Mouse (Mus musculus): Measurements from ENCODE around the gene Il11ra1. TPM values are rescaled to one million over a fixed set of nuclear protein-coding genes. Genes with fewer than 3 reads are reported as not detected.

Gene Il11ra1
- total RNA-seq, 2 experiments from 2014 or later, result 83.8 to 95.0 TPM

GRCm38 (mm10) chr4:41707011-41707535 lies 7.3 kb downstream of the Il11ra1 start:
- peak; percentile 52 to 54 for DNase-seq (ENCODE audit: low spot score in 2 of 2)

DNA sequence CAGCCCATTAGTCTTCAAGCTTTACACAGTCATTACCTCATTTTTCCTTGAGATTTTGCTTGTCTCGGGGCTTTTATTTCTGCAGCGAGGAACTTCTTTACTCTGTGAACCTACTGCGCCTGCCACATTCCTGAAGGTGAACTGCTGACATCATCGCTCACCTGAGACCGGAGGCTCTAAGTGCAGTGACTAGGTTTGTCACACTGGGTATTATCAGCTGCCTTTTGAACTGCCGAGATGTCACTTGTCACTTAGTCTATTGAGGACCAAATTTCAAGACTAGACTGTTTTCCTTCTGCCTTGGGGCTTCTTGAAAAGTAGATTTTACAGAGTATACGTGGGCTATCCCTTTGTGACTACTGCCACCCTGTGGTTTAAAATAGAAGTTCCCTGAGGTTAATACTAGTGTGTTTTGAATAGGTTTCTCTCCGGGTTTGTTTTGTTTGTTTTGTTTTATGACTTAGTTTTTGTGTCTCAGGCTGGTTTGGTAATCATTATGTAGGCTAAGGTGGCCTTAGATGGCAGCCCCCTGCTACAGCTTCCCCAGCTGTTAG lies 8.5 kb downstream of the Il11ra1 start:
- no peak for DNase-seq (ENCODE audit: low spot score in 2 of 2)

- no peak for DNase-seq (ENCODE audit: low spot score in 2 of 2)
Measured at GRCm38 (mm10) chr4:41710229-41710628, 10.4 kb downstream of the Il11ra1 start.

GRCm38 (mm10) chr4:41711705-41712375 lies 12.1 kb downstream of the Il11ra1 start:
- DNase-seq (ENCODE audit: low spot score in 2 of 2), result no peak

DNA sequence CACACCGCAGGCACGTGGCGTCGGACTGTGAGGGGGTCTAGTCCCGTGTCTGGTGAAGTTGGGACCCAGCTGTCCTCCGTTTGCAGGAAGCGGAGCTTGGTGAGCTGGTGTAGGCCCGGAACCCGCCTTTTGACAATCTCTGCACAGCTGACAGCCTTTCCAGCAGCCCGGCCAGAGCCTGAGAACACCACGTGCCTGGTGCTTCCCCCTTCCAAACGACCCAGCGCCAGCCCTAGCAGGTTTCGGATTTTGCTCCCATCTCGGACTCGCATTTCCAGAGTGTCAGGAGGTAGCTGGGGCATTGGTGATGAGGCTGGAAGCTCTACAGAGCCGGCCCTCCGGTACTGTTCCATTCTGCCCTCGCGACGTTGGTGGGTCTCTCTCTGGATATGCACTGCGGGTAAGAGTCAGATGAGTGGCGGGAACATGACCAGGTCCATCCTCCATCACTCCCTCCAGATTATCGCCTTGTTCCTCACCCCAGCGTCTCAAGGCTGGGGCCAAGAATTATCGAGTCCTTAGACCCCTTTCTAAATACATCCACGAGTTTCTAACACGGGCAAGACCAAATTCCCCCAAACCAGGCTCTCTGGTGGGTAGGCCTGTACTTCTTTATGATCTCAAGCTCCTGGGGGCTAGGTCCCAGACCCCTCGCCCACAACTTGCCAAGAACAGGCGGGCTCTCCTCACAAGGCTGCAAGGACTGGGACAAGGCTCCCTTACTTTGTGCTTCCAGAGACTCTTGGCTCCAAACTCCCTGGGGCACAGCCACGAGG lies 12.8 kb downstream of the Il11ra1 start:
- DNase-seq (ENCODE audit: low spot score in 2 of 2), result no peak

DNA sequence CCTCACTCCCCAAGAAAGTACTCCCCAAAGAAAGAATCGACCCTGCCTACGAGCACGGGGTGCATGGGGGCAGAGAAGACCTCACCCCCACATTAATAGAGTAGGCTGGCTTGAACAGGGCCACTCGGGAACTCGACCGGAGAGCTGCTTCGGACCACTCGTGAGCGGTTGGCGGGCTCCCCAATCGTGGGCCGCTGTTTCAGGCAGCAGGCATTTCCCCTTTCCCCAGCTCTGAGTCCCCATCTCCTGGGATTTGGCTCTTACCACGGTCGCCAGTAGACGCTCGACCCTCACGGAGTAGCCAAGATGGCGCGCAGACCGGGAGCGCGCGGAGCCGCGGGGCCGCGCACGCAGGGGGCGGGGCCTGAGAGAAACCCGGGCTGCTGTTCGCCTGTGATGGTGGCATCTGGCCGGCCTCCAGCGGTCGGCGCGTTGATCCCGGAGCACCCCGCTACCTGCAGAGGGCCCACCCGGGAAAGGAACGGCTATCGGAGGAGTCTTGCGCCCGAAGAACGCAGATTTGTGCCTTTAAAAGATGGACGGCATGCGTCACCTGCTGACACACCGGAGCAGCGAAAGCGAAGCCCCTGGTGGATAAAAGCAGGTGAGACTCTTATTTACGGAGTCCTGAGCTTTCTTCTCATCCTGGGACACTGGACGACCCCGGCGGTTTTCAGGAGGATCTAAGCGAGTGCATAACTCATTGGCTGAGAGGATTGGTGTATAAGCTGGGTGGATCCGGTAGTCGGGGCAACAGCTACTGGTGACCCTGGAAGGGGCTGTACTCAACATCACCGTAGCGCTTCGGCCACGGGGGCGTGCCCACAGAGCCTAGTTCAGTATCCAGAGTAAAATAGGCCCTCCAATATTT lies 13.6 kb downstream of the Il11ra1 start, which contains the start of gene Rpp25l:
Rpp25l (minus strand) TSS at position 338 of the 871 bp plus-strand sequence.
- peak; percentile 84 to 85 for DNase-seq (ENCODE audit: low spot score in 2 of 2)

GRCm38 (mm10) chr4:41714276-41714675 lies 14.5 kb downstream of the Il11ra1 start:
- peak in 1 of 2 experiments; percentile 52 for DNase-seq (ENCODE audit: low spot score in 2 of 2)

- DNase-seq (ENCODE audit: low spot score in 2 of 2), result no peak
Measured at GRCm38 (mm10) chr4:41715082-41715481, 15.3 kb downstream of the Il11ra1 start.

DNA sequence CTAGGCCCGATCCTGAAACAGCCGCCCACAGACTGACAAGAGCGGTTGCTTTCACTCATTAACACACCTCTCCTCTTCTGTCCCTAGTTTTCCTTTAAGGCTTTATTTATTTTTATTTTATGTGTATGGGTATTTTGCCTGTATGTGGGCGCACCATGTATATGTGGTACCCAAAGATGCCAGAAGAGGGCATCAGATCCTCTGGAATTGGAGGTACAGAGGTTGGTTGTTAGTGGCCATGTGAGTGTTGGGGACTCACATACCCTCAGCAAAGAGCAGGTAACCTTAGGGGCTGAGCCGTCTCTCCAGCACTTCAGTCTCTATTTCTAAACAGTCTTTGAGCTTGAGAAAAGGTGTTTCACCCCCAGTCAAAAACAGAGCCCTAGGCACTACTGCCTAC lies 15.8 kb downstream of the Il11ra1 start:
- no peak for DNase-seq (ENCODE audit: low spot score in 2 of 2)

DNA sequence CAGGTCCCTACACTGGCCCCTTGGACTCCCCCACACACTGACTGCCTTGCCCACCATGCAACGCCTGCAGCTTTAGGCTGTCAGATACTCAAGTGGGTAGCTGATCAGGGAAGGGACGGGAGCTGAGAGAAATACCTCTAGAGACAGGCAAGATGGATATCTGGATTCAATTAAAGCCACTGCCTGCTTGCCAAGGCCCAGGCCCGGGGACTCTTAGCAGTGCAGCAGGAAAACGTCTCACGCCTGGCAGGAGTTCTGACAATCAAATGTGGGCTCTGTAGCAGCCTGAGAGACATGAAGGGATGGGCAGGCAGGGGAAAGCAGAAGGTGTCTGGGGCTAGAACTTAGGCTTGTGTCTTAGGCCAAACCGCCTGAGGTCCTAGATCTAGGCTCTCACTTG lies 17.0 kb downstream of the Il11ra1 start:
- no peak for DNase-seq (ENCODE audit: low spot score in 2 of 2)

DNA sequence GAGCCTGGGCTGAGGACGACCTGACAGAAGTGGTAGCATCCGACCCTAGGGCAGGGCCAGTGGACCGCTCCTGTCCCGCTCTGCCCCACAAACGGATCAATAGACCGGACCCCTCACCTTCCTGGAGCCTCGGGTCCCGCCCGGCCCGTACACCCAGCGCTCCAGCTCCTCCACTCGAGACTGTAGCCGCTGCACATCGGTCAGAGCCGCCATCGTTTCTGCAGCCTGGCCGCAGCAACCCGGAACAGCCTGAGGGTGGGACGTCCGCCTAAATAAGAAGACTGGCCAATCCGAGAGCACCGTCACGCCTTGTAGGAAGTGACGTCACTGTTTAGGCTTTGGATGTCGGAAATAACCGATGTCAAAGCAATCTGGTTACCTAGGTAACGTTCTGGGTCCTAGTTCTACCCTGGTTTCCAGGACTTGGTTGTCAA lies 23.1 kb downstream of the Il11ra1 start, which contains the start of gene Dctn3:
Dctn3 (minus strand) TSS at position 253 of the 434 bp plus-strand sequence.
- peak; percentile 73 to 77 for DNase-seq (ENCODE audit: low spot score in 2 of 2)

DNA sequence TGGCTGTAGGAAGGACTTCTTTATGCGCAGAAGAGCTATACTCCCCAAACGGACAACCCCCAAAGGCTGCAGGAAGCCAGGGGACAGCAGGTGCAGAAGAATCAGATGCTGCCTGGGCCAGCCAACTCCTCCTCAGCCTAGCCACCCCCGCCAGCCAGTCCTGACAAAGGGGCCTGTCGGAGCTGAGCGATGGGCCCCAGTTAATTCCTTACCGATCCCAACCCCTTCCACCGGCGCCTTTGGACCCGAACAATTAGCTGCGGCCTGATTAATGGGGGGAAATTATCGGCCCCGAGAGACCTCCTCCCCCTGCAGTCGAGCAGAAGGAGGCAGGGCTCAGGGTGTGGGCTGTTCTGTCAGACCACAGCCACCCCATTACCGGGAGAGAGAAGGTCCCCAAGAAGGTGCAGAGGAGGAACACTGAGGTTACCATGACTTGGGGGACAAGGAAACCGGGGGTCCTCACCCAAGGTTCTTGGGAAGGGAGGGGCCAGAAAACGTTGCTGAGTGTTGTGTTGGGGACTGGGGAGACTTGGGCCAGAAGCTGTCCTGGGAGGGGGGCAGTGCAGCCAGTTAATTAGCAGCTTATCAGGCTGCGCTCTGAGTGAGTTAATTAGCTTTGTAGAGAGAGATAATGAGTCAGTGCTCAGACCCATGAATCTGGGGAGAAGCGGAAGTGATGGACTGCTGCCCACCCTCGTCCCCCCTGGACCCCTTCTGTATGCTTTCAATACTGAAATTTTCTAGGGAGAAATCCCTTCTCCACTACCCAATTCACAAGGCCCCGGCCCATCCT lies 27.2 kb downstream of the Il11ra1 start:
- no peak for DNase-seq (ENCODE audit: low spot score in 2 of 2)

DNA sequence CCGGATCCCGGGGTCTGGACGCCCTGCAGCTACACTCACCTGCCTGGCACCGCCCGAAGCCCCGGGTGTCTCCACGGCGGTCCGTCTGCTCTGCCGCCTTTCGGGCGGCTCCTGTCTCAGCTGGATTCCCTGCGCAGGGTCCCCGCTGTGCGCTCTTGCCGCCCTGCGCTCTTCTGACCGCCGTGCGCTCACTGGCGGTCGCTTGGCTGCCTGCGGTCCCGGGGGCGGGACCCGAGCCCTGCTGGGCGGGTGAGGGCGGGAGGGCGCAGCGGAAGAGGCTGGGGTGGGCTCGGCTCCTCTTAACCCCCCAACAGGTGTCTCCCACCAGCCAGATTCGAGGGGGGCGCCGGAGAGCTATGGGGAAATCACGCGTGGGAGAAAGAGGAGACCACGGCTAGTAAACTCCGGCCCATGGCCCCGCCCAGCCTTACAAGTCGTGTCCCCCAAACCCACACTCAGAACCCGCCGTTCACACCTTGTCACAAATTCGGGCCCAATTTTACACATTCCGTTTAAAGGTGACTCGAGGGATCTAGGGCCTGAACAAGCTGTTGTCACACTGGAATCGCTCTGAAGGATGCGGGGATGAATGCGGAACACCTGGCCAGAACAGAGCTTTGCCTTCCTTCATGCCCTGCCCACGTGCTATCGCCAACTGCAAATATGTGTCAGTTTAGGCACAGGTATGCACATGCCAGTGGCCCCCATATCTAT lies 31.4 kb downstream of the Il11ra1 start, which contains the start of gene Arid3c:
Arid3c (minus strand) TSS at position 91 of the 714 bp plus-strand sequence.
- no peak for DNase-seq (ENCODE audit: low spot score in 2 of 2)

DNA sequence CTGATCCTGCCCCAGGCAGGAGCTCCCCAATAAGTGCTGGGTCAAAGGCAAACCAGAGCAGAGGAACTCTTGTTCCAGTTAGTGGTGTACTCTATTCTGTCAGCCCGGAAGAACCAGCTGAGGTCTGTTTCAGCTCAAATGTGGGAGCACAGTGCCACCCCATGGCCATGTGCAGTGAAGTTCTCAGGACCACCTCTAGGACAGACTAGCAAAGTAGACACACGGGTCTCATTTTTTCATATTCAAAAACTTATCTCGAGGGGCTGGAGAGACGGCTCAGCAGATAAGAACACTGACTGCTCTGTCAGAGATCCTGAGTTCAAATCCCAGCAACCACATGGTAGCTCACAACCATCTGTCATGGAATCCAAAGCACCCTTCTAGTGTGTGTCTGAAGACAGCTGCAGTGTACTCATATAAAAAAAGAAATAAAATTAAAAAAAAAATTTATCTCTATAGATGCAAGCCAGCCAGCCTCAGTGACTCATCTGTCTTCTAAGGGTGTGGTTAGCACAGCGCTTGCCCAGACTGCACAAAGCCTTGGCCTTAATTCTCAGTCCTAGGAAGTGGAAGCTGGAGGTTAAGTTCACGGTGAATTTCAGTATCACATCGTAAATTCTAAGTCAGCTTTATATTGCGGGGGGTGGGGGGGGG lies 37.9 kb downstream of the Il11ra1 start:
- DNase-seq (ENCODE audit: low spot score in 2 of 2), result peak; percentile 43 to 65

- no peak for DNase-seq (ENCODE audit: low spot score in 2 of 2)
Measured at GRCm38 (mm10) chr4:41738256-41738603, 38.4 kb downstream of the Il11ra1 start.

DNA sequence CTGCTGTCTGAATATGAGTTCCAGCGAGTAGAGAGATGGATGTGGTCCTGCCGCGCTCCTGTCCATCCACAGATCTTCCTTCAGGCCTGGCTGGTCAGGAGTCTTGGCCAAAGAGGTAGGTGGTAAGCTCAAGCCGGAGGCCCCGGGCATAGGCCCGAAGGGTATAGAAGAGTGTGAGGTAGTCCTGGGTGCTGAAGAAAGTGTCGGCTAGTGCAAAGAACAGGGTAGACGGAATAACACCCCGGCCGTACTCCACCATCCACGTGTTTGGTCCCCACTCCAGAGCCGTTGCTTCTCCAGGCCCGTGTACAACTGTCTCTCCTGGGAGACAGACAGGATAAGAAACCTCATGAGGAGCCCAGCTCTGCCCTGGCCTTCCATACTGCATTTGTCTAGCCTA lies 39.5 kb downstream of the Il11ra1 start:
- DNase-seq (ENCODE audit: low spot score in 2 of 2), result no peak

GRCm38 (mm10) chr4:41740380-41741157 lies 40.8 kb downstream of the Il11ra1 start:
- DNase-seq (ENCODE audit: low spot score in 2 of 2), result no peak

DNA sequence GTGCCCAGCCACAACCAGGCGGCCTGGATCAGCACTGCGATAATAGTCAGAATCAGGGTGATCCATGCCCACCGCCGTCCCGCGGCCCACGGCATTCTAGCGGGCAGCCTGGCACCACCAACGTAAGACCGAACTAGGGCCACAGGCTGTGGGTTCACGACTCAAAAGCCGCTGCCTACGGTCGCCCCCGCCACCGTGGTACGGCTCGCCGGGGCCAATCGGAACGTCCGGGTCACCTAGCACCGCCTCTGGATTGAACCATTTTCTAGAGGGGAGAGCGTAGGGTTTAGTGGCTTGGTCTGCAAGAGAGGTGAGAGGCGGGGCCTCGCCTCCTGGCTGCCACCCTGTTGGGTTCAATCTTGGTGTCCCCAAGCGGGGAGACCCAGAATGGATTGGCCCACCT lies 41.4 kb downstream of the Il11ra1 start:
- peak; percentile 86 to 93 for DNase-seq (ENCODE audit: low spot score in 2 of 2)
